Mouse (Mus musculus) left cerebral cortex, adult 18-20 months (tissue): ENCODE results near the gene Ropn1l. TPM values are rescaled to one million over a fixed set of nuclear protein-coding genes. Genes with fewer than 3 reads are reported as not detected.

Source experiments
- DNase-seq, 2 experiments: peaks; one replicate each; pipeline ENCODE4 v3.0.0; 2021 to 2022; ENCODE audit warnings: low spot score in 2 of 2, mixed read lengths in 1 of 2
- total RNA-seq, 2 experiments: library from RNA; stranded (reverse); gene quantifications; 2 replicates each; pipeline ENCODE4 v1.2.3; 2021

Ropn1l gene
- total RNA-seq, 2 experiments from 2014 or later, result 0.40 to 1.2 TPM

DNA sequence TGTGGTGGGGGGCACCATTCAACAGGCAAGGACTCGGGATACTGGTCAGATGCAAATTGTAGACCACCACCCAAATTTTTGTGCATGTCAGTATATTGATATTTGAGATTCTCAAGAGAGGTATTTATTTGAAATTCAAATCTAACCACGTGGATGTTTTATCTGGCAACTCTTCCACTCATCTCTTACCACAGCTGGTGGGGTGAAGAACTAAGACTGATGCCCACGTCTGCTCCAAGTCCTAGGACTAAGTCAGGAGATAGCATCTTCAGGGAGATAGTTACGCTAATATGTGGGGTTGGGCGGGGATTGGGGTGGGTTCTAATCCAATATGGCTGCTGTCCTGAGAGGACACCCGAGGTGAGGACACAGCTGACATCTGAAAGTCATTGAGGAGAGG, 41.1 kb downstream of the Ropn1l start:
- no peak for DNase-seq

DNA sequence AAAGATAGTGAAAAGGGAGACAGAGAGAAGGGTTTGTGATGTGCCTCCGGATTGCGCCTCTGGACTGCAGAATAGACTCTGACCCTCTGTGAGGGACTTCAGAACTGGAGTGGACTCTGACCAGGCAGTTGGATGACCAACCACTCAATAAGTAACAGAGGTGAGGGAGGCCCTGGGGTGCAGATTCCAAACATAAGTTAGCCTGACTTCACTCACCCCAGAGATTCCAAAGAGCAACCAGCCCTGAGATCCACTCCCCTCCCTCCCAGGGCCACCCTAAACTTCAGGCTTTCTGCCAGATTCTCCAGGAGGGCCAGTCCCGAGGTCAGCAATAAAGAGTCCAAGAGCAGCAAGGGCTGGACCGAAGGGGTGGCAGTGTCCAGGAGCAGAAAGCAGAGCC, 46.0 kb downstream of the Ropn1l start:
- DNase-seq, result no peak

DNA sequence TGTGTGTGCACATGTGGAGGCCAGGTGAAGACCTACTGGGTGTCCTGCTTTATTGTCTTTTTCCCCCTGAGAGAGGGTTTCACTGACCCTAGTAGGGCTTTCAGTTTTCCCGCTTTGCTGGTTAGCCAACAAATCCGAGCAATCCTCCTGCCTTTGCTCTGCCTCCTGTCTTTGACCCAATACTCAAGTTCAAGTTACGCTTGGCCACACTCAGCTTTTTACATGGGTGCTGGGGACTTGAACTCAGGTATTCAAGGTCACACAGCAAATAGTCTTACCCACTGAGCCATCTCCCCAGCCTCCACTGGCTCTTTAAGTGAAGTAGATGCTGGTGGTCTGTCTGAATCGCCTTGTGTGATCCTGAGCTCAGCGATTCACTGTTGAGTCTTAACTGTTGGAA, 46.7 kb downstream of the Ropn1l start:
- DNase-seq, result no peak

DNA sequence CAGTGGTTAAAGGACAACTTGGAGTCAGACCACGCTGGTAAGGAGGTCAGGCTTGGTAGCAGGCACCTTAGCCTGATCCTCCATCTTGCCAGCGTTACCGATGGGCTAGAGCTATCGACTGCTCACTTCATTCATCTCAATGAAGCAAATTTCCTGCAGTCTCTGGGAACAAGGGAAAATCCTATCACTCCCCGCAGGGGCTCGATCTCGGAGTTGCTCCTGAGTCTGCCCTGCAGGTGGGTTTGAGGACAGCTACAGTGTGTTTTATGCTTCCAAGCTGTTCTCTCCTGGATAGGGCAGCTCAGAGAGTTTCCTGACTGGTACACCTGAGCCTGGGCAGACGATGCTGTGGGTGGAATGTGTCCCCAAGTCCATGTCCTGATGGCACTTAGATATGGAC, 49.2 kb downstream of the Ropn1l start:
- DNase-seq, result no peak

DNA sequence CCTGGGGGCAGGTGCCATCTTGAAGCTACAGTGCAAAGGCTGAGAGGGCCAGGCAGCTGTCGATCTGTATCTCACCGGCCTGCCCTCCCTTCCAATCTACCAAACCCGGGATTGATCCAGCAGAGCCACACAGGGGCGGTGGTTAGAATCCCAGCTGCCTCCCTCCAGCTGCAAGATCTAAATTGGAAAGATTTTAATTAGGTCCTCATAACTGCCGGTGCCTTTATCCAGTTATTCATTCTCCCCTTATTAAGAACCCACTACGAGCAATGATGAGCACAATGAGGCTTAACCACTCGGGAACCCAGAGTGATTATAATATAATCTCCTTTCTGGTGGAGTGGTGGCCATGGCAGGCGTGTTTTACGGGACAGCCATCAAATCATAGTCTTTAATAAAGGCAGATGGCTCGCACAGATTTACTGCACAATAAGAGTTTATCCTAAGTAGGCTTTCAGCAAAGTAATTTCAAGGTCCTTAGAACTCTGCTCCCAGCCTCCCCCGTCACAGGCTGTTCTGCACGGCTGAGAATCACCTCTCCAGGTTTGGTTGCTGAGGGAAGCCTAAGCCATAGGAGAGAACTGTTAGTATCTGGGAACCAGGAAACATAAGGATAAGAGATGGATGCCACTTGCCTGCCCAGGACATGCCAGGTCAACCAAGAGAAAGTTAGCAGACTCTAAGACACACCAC, 51.2 kb downstream of the Ropn1l start:
- DNase-seq, result no peak

DNA sequence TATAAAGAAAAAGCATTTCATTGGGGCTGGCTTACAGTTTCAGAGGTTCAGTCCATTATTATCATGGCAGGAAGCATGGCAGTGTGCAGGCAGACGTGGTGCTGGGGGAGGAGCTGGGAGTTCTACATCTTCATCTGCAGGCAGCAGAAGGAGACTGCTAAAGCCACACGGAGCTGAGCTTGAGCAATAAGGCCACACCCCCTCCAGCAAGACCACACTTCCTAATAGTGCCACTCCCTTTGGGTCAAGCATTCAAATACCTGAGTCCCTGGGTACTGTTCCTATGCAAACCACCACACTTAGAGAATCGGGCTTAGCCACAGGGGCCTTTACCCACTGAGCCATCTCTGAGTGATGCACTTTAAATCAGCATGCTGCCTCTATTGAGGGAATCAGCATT, 52.6 kb downstream of the Ropn1l start:
- no peak for DNase-seq

DNA sequence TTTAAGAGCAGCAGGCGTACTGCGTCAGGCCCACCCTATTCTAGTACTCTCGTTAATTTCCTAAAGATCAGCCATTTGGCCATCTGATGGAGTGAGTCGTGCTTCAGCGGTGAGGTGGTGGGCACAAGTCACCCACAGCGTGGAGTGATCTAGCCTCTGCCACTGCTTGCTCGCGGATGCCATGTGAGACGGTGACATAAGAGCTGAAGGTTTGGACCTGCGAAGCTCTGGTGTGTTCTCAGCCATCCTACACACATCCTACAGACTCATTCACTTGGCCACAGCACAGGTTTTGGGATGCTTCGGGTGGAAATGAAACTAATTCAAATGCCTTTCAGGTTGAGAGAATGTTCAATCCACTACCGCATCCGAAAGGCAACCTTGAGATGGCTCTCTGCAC, 54.8 kb downstream of the Ropn1l start:
- peak; percentile 56 to 75 for DNase-seq

DNA sequence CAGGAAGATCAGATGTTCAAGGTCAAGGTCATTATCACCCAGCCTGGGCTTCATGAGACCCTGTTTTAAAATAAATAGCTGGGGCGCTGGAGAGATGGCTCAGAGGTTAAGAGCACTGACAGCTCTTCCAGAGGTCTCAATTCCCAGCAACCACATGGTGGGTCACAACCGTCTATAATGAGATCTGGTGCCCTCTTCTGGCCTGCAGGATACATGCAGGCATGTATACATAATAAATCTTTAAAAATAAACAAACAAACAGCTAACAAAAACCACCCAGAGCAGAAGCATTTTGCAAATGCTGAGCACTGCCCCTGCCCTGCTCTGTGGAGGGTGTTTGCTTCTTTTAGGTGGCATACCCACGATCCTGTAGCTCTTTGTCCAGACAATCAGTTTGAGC, 56.2 kb downstream of the Ropn1l start:
- no peak for DNase-seq

DNA sequence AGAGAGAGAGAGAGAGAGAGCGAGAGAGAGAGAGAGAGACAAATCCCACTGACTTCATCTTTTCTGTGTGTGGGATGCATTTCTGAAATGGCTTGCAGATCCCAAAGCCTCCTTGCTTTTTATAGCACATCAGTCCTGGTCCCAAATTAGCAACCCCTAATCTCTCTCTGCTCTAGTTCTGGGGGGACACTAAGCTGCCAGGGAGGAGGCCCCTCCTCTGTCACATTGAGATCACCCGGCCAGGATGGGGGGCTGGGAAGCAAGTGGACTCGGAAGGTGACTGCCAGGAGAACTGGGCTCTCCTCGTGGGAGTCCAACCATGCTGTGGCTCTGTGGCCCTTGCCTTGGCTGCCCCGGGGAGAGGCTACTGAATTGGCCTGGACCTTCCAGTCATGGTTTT, 56.8 kb downstream of the Ropn1l start:
- DNase-seq, result peak; percentile 36 to 59

DNA sequence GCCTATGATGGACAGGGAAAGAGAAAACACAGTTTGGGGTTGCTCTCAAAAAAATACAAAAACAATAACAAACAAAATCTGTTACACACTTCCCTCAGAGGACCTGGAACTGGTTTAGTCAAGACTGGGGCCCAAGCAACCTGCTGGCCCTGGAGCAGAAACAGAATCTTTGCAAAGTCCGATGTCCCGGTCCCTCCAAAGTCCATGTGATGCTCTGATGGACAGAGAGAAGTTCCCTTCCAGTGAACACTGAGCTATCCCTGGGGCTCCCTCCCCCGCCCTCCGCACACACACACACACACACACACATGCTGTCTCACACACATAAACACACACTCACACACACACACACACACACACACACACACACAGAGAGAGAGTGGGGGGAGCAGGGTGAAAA, 57.6 kb downstream of the Ropn1l start:
- DNase-seq, result no peak

DNA sequence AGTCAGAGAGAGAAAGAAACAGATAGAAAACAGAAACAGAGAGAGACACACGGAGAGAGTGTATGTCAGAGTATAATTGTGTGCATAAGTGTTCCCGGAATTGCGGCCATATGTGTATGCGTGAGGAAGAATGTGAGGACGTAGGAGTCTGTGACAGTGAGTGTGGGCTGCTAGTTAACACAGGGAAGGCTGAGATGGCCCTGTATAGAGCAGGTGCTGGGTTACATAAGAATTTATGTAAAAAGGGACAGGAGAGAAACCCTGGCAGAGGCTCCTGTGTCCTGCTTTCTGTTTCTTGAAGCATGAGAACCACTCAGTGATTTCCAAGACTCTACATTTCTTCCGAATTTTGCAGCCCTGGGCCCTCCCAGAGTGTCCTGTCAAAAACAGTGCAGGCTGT, 60.1 kb downstream of the Ropn1l start:
- DNase-seq, result peak; percentile 72 to 80

DNA sequence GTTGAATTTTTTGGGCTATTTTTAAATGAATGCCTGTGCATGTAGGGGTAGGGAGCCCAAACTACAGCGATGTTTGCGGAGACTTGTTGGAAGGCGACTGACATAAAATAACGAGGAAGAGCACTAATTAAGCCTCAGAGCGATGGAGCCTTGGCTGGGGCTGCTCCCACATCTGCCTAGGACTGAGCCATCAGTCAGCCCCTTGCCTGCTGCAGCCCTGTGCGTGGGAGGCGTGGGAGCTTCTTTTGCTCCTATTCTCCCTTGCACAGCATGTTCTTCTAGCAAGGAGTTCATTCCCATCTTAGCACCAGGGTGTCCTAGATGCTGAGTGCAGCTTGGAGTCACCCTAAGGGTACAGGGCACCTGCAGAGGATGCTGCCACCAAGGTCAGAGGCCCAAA, 60.8 kb downstream of the Ropn1l start:
- peak; percentile 69 to 78 for DNase-seq

DNA sequence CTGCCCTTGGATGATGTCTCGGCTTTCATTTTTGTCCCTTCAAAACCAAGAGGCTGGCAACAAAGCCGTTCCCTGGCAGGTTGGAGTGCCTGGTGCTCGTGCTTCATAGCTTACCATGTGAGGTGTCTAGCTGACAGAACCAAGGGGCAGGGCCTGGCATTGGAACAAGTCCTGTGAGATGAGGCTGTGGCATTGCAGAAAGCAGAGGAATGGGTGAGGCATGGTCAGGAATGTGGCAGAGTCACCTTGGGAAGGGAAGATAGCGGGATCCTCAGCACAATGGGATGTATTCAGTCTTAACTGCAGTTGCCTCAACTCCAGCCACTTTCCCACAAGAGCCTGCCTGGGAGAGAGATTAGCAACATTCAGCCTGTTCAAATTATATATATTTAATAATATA, 61.4 kb downstream of the Ropn1l start:
- DNase-seq, result no peak

Other genes with a start within 250 kb of the Ropn1l start
- 1 to 10 TPM; 5.8 to 8.1 TPM for gene Dap, start 229.4 kb downstream of the Ropn1l start, total RNA-seq
- 10 to 100 TPM; 81.7 to 87.2 TPM for gene Ankrd33b, start 86.0 kb downstream of the Ropn1l start, total RNA-seq
- 100 to 1,000 TPM; 197 to 204 TPM for gene March6, start 77.3 kb upstream of the Ropn1l start, total RNA-seq
- 10 to 100 TPM; 17.0 to 20.2 TPM for gene Cmbl, start 111.7 kb upstream of the Ropn1l start, total RNA-seq
- gene Cct5, start 148.1 kb upstream of the Ropn1l start, total RNA-seq, result 100 to 1,000 TPM; 193 to 201 TPM
- gene Fam173b, start 148.1 kb upstream of the Ropn1l start, total RNA-seq, result 10 to 100 TPM; 11.2 to 11.3 TPM